Mouse (Mus musculus) MEL (cell line): ENCODE data around the gene Haus6.
"Not testable (repeated sequence)": the region's sequence is repeated elsewhere in the genome, so short reads cannot be mapped to it uniquely, and the experiment has no call there.

ENCODE experiments used
- CTCF ChIP-seq, 3 experiments: IDR thresholded peaks in 2 of 3; conservative IDR thresholded peaks in 1 of 3; 2 replicates each; pipeline ENCODE4 v1.5.1; 2011 to 2012; ENCODE audit warnings: low read length in 3 of 3, low read depth in 2 of 3, mild to moderate bottlenecking in 2 of 3, improper control_type of control experiment in 1 of 3, inconsistent platforms in 1 of 3, mixed read lengths in 1 of 3, moderate library complexity in 1 of 3; ENCODE audit not compliant: control insufficient read depth in 1 of 3, insufficient read depth in 1 of 3, poor library complexity in 1 of 3, severe bottlenecking in 1 of 3
- ETS1 ChIP-seq: IDR thresholded peaks from 2 replicates; pipeline ENCODE4 v1.6.1; 2012; ENCODE audit warnings: low read depth, mild to moderate bottlenecking, inconsistent platforms, low read length, improper control_type of control experiment, moderate library complexity
- HCFC1 ChIP-seq: IDR thresholded peaks from 2 replicates; pipeline ENCODE4 v1.6.1; 2012; ENCODE audit warnings: low read depth, mild to moderate bottlenecking, inconsistent platforms, low read length, improper control_type of control experiment, moderate library complexity
- NELFE ChIP-seq: IDR thresholded peaks from 2 replicates; pipeline ENCODE4 v1.6.1; 2011; ENCODE audit warnings: low read depth, low read length, improper control_type of control experiment
- POLR2A ChIP-seq, 2 experiments: IDR thresholded peaks; 2 replicates each; pipeline ENCODE4 v1.6.1; 2011 to 2012; ENCODE audit warnings: low read length in 2 of 2, mild to moderate bottlenecking in 2 of 2, control low read depth in 1 of 2, improper control_type of control experiment in 1 of 2, low read depth in 1 of 2, moderate library complexity in 1 of 2; ENCODE audit not compliant: control insufficient read depth in 1 of 2, insufficient read depth in 1 of 2, poor library complexity in 1 of 2
- POLR2AphosphoS2 ChIP-seq: IDR thresholded peaks from 2 replicates; pipeline ENCODE4 v1.6.1; 2011; ENCODE audit warnings: low read length, improper control_type of control experiment
- RCOR1 ChIP-seq: IDR thresholded peaks from 2 replicates; pipeline ENCODE4 v1.6.1; 2012; ENCODE audit warnings: low read depth, mild to moderate bottlenecking, inconsistent platforms, low read length, improper control_type of control experiment
- UBTF ChIP-seq: IDR thresholded peaks from 2 replicates; pipeline ENCODE4 v1.6.1; 2012; ENCODE audit warnings: low read depth, mild to moderate bottlenecking, inconsistent platforms, low read length, improper control_type of control experiment, moderate library complexity, borderline replicate concordance; ENCODE audit not compliant: insufficient read depth
- ZMIZ1 ChIP-seq: IDR thresholded peaks from 2 replicates; pipeline ENCODE4 v1.6.1; 2012; ENCODE audit warnings: low read depth, mild to moderate bottlenecking, inconsistent platforms, low read length, improper control_type of control experiment, moderate library complexity

DNA sequence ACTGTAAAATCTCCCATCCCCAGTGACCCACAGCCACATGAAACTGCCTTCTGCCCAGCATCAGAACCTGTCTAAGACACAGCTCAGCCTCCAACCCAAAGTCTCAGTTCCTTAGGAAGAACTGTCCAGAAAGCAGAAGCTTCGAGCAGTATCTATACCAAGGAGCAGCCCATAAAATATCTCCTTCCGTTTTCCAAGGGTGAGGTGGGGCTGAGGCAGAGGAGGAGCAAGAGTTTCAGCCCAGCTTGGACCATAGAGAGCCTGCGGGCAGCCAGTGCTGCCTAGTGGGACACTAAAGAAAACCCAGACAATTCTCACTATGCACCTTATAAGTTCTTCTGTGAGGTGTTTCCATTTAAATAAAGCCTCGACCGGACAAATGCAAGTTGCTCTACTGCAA, 20.7 kb upstream of the Haus6 start:
- TF ChIP-seq POLR2A (IDR thresholded peaks at IDR 0.05; ENCODE audit: control insufficient read depth in 1 of 2, insufficient read depth in 1 of 2, low read depth in 1 of 2, low read length in 2 of 2, poor library complexity in 1 of 2); RCOR1; NELFE; UBTF; ETS1; CTCF (IDR thresholded peaks at IDR 0.05 in 2 of 3, conservative IDR thresholded peaks at IDR 0.05 in 1 of 3; ENCODE audit: control insufficient read depth in 1 of 3, insufficient read depth in 1 of 3, low read depth in 2 of 3, low read length in 3 of 3, poor library complexity in 1 of 3, severe bottlenecking in 1 of 3); ZMIZ1; HCFC1; POLR2AphosphoS2: not testable (repeated sequence)
